Mouse (Mus musculus) T-cell, adult 66 days (primary cell): ENCODE results near the gene Nt5dc3. TPM values are rescaled to one million over a fixed set of nuclear protein-coding genes. Genes with fewer than 3 reads are reported as not detected.

Experiments
- total RNA-seq, 2 experiments: library from RNA; stranded (reverse); gene quantifications; 3 replicates in 1 of 2; 4 replicates in 1 of 2; pipeline ENCODE4 v1.2.4; 2023

Nt5dc3 gene
- total RNA-seq, result 10 to 100 TPM in 1 of 2 experiments, 1 to 10 TPM in 1; 8.8 to 10.1 TPM

GRCm38 (mm10) chr10:86778398-86779116 lies at the start of gene Nt5dc3:
TSS of gene Nt5dc3 (plus strand) at chr10:86779005.

GRCm38 (mm10) chr10:86763672-86764071 lies 15.1 kb upstream of the Nt5dc3 start, which contains the start of gene Gm49358:
TSS of gene Gm49358 (plus strand) at chr10:86763972.

Other genes starting within 250 kb of the Nt5dc3 start
- 100 to 1,000 TPM; 264 to 318 TPM for gene Hsp90b1, start 73.5 kb upstream of the Nt5dc3 start, total RNA-seq
- 1 to 10 TPM; 2.7 to 2.9 TPM for gene Ttc41, start 73.2 kb upstream of the Nt5dc3 start, total RNA-seq
- 1 to 10 TPM in 1 of 2 experiments, under 1 TPM in 1; 0.59 to 2.7 TPM for gene Gm49358, start 15.0 kb upstream of the Nt5dc3 start, total RNA-seq
- gene Stab2, start 229.0 kb downstream of the Nt5dc3 start, total RNA-seq, result 1 to 10 TPM in 1 of 2 experiments, under 1 TPM in 1; 0.64 to 1.9 TPM